Mouse (Mus musculus) left cerebral cortex, postnatal 36 days (tissue): ENCODE data around the gene Tex12. TPM values are rescaled to one million over a fixed set of nuclear protein-coding genes. Genes with fewer than 3 reads are reported as not detected.

Experiments
- DNase-seq, 2 experiments: peaks; one replicate each; pipeline ENCODE4 v3.0.0; 2021 to 2022; ENCODE audit warnings: low spot score in 2 of 2, mixed read lengths in 1 of 2
- intact Hi-C: fragments of 180-260 bp; cut with DNase I; formaldehyde crosslinking; loops from one replicate; pipeline ENCODE4 v1.15.1; 2025
- total RNA-seq, 2 experiments: library from RNA; stranded (reverse); gene quantifications; 2 replicates each; pipeline ENCODE4 v1.2.3; 2021

Gene Tex12
- total RNA-seq, 2 experiments from 2014 or later, result not detected

DNA sequence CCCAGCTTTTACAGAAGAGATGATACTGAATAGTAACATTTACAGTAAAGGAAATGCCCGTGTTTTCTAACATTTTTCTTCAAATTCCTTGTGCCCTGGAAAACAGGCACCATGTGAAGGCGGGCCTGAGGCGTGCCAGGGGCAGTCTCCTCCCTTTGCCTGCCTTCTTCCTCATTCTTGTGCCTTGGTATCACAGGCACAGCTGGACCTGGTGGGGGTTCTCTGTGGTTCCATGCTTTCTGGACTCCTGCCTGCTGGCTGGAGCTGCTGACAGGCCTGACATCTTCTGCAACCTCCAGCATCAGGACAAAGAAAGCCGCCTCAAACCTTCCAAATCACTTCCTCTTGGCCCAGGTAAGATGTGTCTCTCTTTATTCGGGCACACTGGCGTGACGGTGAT, 4.0 kb upstream of the Tex12 start:
- no peak for DNase-seq
- intact Hi-C loops, result no loop called here

DNA sequence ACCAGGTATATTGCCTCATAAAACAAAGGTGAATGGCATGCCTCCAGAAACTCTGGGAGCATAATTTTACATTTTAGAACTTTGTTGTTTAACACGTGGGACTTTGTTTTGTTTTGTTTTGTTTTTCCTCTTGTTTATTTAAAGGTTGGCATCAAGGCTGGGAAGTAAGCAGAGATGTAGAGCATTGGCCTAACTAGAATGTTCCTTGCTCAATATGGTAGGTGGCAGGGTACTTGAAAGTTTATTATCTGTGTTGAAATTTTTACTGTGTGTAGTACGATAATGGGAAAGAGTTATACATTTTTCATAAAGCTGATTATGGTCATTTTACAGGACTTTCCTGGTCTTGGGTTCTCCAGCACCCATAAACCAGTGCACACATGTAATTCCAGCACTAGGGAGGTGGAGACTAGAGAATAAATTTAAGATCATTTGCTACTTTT, 814 bp upstream of the Tex12 start:
- DNase-seq, result no peak
- intact Hi-C loops, result no loop called here

- DNase-seq, result no peak
- intact Hi-C loops, result no loop called here
Observed at GRCm38 (mm10) chr9:50555094-50555446, 6.1 kb downstream of the Tex12 start, which contains the start of gene Bco2. Gene Bco2 (minus strand): TSS chr9:50555181.

GRCm38 (mm10) chr9:50554241-50555093, 6.7 kb downstream of the Tex12 start, which contains the start of gene Il18:
Gene Il18 (plus strand): TSS chr9:50554827.
- DNase-seq, result peak; percentile 55 to 58

DNA sequence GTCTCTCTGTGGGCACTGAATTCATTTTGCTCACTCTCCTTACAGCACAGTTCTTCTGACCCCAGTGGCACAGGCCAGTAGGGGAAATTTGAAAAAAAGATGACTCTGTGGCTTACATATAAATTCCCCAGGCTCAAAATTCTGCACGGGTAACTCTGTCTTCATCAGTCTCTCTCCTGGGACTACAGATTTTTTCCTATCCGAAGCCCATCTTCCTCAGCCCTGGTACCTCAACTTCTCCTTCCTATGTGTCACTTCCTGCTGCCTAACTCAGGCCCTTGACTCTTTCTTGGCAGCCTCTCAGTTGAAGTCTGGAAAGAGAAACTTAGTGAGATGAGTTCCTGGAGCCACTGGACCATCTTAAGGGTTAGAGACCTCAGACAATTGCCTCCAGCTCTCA, 7.6 kb downstream of the Tex12 start:
- intact Hi-C loops, result no loop called here
- DNase-seq, result no peak

More at GRCm38 (mm10) chr9:50554241-50555093, 6.7 kb downstream of the Tex12 start, which contains the start of gene Il18:
- intact Hi-C loops, result no loop called here

DNA sequence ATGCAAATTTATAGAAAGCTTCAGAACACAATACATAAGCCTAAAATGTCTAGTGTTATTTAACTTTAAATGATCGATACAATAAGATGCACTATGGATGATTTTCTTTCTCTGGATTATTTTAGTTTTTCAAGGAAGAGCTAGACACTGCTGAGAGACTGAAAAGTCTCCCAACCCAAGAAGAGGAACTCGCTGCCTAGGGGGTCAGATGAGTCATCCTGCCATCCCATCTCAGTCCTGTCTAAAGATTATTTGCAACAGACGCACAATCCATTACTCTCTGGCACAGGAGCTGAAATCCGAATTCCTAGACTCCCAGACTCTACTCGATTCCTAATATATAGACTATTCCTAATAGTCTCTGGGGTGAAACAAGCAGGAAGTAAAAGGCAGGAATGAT, 8.9 kb downstream of the Tex12 start:
- intact Hi-C loops, result no loop called here
- no peak for DNase-seq

- no peak for DNase-seq
- intact Hi-C loops, result no loop called here
Observed at GRCm38 (mm10) chr9:50548936-50549335, 12.2 kb downstream of the Tex12 start.

DNA sequence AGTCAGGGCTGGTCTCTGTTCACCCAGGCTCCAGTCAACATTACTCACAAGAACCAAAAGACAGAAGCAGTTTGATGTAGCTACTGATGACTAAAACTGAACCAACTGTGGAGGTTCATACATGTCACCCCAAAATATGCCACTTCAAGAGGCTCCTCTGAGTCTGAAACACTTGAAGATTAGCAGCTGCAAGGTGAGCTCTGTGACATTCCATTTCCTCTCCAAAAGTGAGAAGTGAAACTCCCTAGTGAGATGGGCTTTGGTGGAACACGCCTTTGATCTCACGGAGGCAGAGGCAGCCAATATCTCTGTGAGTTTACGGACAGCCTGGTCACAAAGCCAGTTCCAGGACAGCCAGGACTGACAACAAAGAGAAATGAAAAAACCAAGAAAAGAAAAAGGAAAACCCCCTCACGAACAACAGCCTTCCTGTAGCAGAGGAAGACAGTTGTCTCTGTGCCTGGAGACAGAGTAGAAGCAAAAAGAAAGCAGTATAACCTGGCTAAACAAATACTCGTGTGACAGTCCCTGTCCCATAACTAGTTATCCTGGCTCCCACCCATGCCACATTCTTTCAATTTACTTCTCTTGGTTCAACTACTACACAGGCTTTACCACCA, 13.2 kb downstream of the Tex12 start:
- intact Hi-C loops, result no loop called here
- DNase-seq, result no peak

- DNase-seq, result no peak
- intact Hi-C loops, result no loop called here
Observed at GRCm38 (mm10) chr9:50542401-50542800, 18.7 kb downstream of the Tex12 start.

DNA sequence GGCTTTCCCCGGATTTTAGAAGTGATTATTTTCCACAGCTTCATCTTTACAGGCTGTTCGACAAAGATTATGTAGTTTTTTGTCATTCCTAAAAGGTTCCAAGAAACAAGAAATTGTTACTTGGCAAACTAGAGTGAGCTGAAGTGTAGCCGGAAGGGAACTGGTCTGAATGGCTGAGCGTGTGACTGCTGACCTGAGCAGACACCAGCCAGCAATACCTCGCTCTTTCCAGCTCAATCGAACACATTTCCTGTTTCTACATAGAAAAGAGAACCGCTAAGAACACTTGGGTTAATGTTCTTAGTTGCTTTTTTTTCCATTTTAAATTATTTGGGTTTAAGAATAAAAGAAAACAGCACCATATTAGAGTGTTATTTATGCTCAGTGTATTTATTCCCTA, 21.0 kb downstream of the Tex12 start:
- DNase-seq, result no peak
- intact Hi-C loops, result no loop called here

GRCm38 (mm10) chr9:50537295-50537694, 23.8 kb downstream of the Tex12 start:
- DNase-seq, result no peak
- intact Hi-C loops, result no loop called here

- intact Hi-C loops, result no loop called here
- DNase-seq, result no peak
Observed at GRCm38 (mm10) chr9:50536603-50537135, 24.5 kb downstream of the Tex12 start.

GRCm38 (mm10) chr9:50535930-50536329, 25.2 kb downstream of the Tex12 start:
- no peak for DNase-seq
- intact Hi-C loops, result no loop called here

GRCm38 (mm10) chr9:50533791-50534190, 27.3 kb downstream of the Tex12 start:
- intact Hi-C loops, result no loop called here
- DNase-seq, result no peak

GRCm38 (mm10) chr9:50533328-50533727, 27.8 kb downstream of the Tex12 start:
- DNase-seq, result no peak
- intact Hi-C loops, result no loop called here

GRCm38 (mm10) chr9:50530890-50531289, 30.2 kb downstream of the Tex12 start:
- peak in 1 of 2 experiments; percentile 24 for DNase-seq
- intact Hi-C loops, result no loop called here

- peak; percentile 96 to 97 for DNase-seq
- intact Hi-C loops, result loop anchor here (1.0 to 5.0 kb wide), 3 partner anchors 65 to 1034 kb away; no protein-coding TSS in a partner anchor
Observed at GRCm38 (mm10) chr9:50528293-50528892, 32.7 kb downstream of the Tex12 start, which contains the start of gene Pts. Gene Pts (minus strand): TSS chr9:50528724.

DNA sequence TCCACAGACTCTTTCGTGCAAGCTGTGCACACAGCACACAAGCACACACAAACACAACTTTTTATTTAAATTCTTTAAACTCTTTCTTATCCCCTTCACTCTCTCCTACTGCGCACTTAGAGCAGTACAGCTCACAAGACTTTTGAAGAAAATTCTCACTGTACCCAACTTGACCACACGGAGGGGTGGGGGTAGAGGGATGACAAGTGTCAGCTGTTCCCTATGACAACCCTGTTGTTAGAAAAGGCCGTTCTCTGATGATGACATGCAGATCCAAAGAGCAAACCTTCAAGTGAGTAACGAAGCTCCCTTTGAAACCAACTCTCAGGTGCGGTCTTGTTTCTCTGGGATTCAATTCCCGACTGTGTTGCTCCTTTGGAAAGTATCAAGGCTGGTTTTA, 33.3 kb downstream of the Tex12 start:
- DNase-seq, result no peak
- intact Hi-C loops, result loop anchor here (1.0 to 5.0 kb wide), 3 partner anchors 65 to 1033 kb away; no protein-coding TSS in a partner anchor

- no peak for DNase-seq
- intact Hi-C loops, result loop anchor here (5.0 kb wide), 1 partner anchor 203 kb away; no protein-coding TSS in a partner anchor
Observed at GRCm38 (mm10) chr9:50525585-50525984, 35.5 kb downstream of the Tex12 start.

DNA sequence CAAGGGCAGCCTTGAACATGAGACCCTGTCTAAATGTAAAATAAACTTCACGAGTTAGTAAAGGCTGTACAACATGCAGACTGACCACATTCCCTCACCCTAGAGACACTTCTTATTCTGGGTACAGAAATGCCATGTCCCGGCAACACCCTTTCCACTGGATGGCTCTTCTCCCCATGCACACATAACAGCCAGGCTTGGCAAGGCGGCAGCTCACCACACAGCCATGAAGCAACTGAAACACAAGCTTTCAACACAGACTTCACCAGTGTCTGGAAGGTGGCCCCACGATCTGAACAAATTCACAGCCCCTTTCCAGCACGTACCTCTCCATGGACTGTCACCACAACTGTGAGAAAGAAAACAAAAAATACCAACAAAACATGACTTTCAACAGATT, 36.2 kb downstream of the Tex12 start:
- intact Hi-C loops, result loop anchor here (5.0 kb wide), 1 partner anchor 203 kb away; no protein-coding TSS in a partner anchor
- DNase-seq, result no peak
